9 mouse cellular contexts compared by ENCODE assay signal in the genomic region with DNA sequence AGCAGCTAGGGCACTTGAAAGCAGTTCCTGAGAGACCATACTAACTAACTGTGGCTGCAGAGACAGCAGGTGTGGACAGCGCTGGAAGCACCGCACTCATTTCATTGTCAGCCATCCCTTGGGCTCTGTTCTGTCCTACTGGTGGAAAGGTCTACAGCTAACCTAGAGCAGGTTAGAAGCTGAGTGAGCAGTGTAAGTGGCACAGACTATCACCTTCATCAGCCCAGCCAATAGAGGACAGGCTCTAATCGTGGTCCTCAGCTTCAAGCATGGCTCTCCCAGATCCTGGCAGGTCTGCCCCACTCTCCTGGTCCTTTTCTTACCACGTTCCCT. TPM values are rescaled to one million over a fixed set of nuclear protein-coding genes. Genes with fewer than 3 reads are reported as not detected.
A peak's percentile ranks its signal among the peaks of the same experiment; 100 is the strongest.
DNase-seq lines count a peak whose midpoint lies in the region; ATAC-seq lines count a peak whose summit lies in the region.
"Had no signal": no experiment of that assay in that cellular context is flagged by ENCODE, and none has a peak within 500 bp of the region (broad histone marks: within the 10 kb centered on the region; RNA-seq: fewer than 3 reads in every experiment).

No protein-coding gene starts in this region.

- WGBS in liver, embryonic 11.5 days: 59% methylated on average over 4 of the region's 4 CpGs
- 69% methylated on average over 4 of the region's 4 CpGs for WGBS in stomach, embryonic 15.5 days

- H3K4me1 ChIP-seq in megakaryocyte, embryonic 14.5 days: peaks cover 34% of the 10 kb centered on the region
- H3K4me1 ChIP-seq in liver, embryonic 11.5 days (replicated peaks; ENCODE audit: control insufficient read depth, insufficient read depth, low read length): peaks cover 7% of the 10 kb centered on the region; the same call in 1 of the 2 replicates
- no peaks in the 10 kb centered on the region for H3K4me1 ChIP-seq in stomach, embryonic 15.5 days

- no peaks in the 10 kb centered on the region for H3K9me3 ChIP-seq in megakaryocyte, embryonic 14.5 days
- H3K9me3 ChIP-seq in liver, embryonic 11.5 days (ENCODE audit: control insufficient read depth, low read length): no peaks in the 10 kb centered on the region
- no peaks in the 10 kb centered on the region for H3K9me3 ChIP-seq in stomach, embryonic 15.5 days

- H3K27ac ChIP-seq in liver, embryonic 11.5 days (ENCODE audit: low read depth, low read length): no peak overlapping the region
- H3K27ac ChIP-seq in stomach, embryonic 15.5 days: no peak overlapping the region

- no peak overlapping the region for H3K9ac ChIP-seq in liver, embryonic 11.5 days (ENCODE audit: low read depth, low read length)
- no peak overlapping the region for H3K9ac ChIP-seq in stomach, embryonic 15.5 days

- peak overlapping the region; percentile 2 for H3K4me3 ChIP-seq in megakaryocyte, embryonic 14.5 days (replicated peaks)
- no peak overlapping the region for H3K4me3 ChIP-seq in liver, embryonic 11.5 days (ENCODE audit: low read depth, low read length)
- no peak overlapping the region for H3K4me3 ChIP-seq in stomach, embryonic 15.5 days (replicated peaks)

- no peaks in the 10 kb centered on the region for H3K27me3 ChIP-seq in megakaryocyte, embryonic 14.5 days (replicated peaks)
- no peaks in the 10 kb centered on the region for H3K27me3 ChIP-seq in liver, embryonic 11.5 days (replicated peaks; ENCODE audit: control insufficient read depth, insufficient read depth, low read length)
- H3K27me3 ChIP-seq in stomach, embryonic 15.5 days (replicated peaks): no peaks in the 10 kb centered on the region

- DNase-seq in liver, embryonic 11.5 days (ENCODE audit: low spot score): no peak
- no peak for DNase-seq in thymus, postnatal 10 days (ENCODE audit: low spot score in 2 of 2)
- no peak for DNase-seq in urinary bladder, postnatal 4 days (ENCODE audit: low spot score in 2 of 2)
- DNase-seq in frontal cortex, postnatal 25 days (ENCODE audit: low spot score in 2 of 2): no peak
- DNase-seq: cerebellum, adult 11-12 months had no signal

- no peak overlapping the region; the same call in 1 of the 2 replicates for H3K4me2 ChIP-seq in liver, embryonic 11.5 days
- peak overlapping the region; percentile 36 for H3K4me2 ChIP-seq in stomach, embryonic 15.5 days

- no peaks in the 10 kb centered on the region for H3K36me3 ChIP-seq in megakaryocyte, embryonic 14.5 days (replicated peaks; ENCODE audit: low read length)
- H3K36me3 ChIP-seq in liver, embryonic 11.5 days (ENCODE audit: control insufficient read depth, insufficient read depth, low read length): no peaks in the 10 kb centered on the region
- no peaks in the 10 kb centered on the region for H3K36me3 ChIP-seq in stomach, embryonic 15.5 days

- no peak for ATAC-seq in megakaryocyte, adult 5-6 weeks (ENCODE audit: poor library complexity, severe bottlenecking)
- peak; percentile 25; the same call in 1 of the 2 replicates for ATAC-seq in granulocyte monocyte progenitor cell, adult 5-6 weeks (replicated peaks; ENCODE audit: poor library complexity, severe bottlenecking)
- peak; percentile 57; the same call in 1 of the 2 replicates for ATAC-seq in liver, embryonic 11.5 days (replicated peaks; ENCODE audit: low FRiP score)
- 0 out of 2 replicates have a peak, but pooled peaks have one; percentile 14 for ATAC-seq in stomach, embryonic 15.5 days (ENCODE audit: insufficient read depth, low FRiP score, low read depth)

RNA-seq across cellular contexts. Expression of a gene that starts 37.3 kb away (rescaled TPM):
- 18.1 TPM in 1 of 2 replicates, not detected in the other for polyA plus RNA-seq in megakaryocyte, embryonic 14.5 days (2012; ENCODE audit: insufficient read depth, low replicate concordance)
- 29.4 and 36.1 TPM in 2 replicates for total RNA-seq in megakaryocyte, adult 5-6 weeks (2015)
- total RNA-seq in megakaryocyte, adult 5-6 weeks (2017): 51.0 and 52.6 TPM in 2 replicates
- 13.2 and 26.9 TPM in 2 replicates for total RNA-seq in granulocyte monocyte progenitor cell, adult 5-6 weeks (2014; fragmentation: Nextera tagmentation)
- 28.4 and 35.5 TPM in 2 replicates for total RNA-seq in granulocyte monocyte progenitor cell, adult 5-6 weeks (2017)
- polyA plus RNA-seq in liver, embryonic 11.5 days (2014; fragmentation: Nextera tagmentation; extraction: Ambion mirVana): 50.2 and 55.9 TPM in 2 replicates
- polyA plus RNA-seq in stomach, embryonic 15.5 days (2015; fragmentation: Nextera tagmentation; extraction: Ambion mirVana): 59.6 and 67.2 TPM in 2 replicates

RNA-seq across cellular contexts. Expression of a gene that starts 46.3 kb away (rescaled TPM):
- polyA plus RNA-seq in megakaryocyte, embryonic 14.5 days (2012; ENCODE audit: insufficient read depth, low replicate concordance): 0.16 TPM in 1 of 2 replicates, not detected in the other
- 0.29 and 1.3 TPM in 2 replicates for total RNA-seq in megakaryocyte, adult 5-6 weeks (2015)
- 1.1 TPM in 2 replicates for total RNA-seq in megakaryocyte, adult 5-6 weeks (2017)
- not detected in 2 replicates for total RNA-seq in granulocyte monocyte progenitor cell, adult 5-6 weeks (2014; fragmentation: Nextera tagmentation)
- 0.21 and 0.47 TPM in 2 replicates for total RNA-seq in granulocyte monocyte progenitor cell, adult 5-6 weeks (2017)
- 0.18 and 0.49 TPM in 2 replicates for polyA plus RNA-seq in liver, embryonic 11.5 days (2014; fragmentation: Nextera tagmentation; extraction: Ambion mirVana)
- 0.50 and 0.52 TPM in 2 replicates for polyA plus RNA-seq in stomach, embryonic 15.5 days (2015; fragmentation: Nextera tagmentation; extraction: Ambion mirVana)
